Mouse (Mus musculus) bone marrow macrophage, adult 2 months (primary cell): Measurements from ENCODE around the gene Prss2.

Source experiments
- CTCF ChIP-seq: IDR thresholded peaks from 2 replicates; pipeline ENCODE4 v1.5.1; 2012; ENCODE audit warnings: low read depth, mild to moderate bottlenecking, low read length, moderate library complexity
- POLR2A ChIP-seq: IDR thresholded peaks from 2 replicates; pipeline ENCODE4 v1.6.1; 2012; ENCODE audit warnings: mild to moderate bottlenecking, low read depth, low read length, borderline replicate concordance

- TF ChIP-seq POLR2A (no peak), CTCF (no peak)
These were observed 22.9 kb downstream of the Prss2 start for GRCm38 (mm10) chr6:41544381-41544924.
